Mouse (Mus musculus) bone marrow macrophage, adult 2 months (primary cell): ENCODE measurements around the gene 5330417C22Rik.

ENCODE experiments used
- CTCF ChIP-seq: IDR thresholded peaks from 2 replicates; pipeline ENCODE4 v1.5.1; 2012; ENCODE audit warnings: low read depth, mild to moderate bottlenecking, low read length, moderate library complexity
- POLR2A ChIP-seq: IDR thresholded peaks from 2 replicates; pipeline ENCODE4 v1.6.1; 2012; ENCODE audit warnings: mild to moderate bottlenecking, low read depth, low read length, borderline replicate concordance

DNA sequence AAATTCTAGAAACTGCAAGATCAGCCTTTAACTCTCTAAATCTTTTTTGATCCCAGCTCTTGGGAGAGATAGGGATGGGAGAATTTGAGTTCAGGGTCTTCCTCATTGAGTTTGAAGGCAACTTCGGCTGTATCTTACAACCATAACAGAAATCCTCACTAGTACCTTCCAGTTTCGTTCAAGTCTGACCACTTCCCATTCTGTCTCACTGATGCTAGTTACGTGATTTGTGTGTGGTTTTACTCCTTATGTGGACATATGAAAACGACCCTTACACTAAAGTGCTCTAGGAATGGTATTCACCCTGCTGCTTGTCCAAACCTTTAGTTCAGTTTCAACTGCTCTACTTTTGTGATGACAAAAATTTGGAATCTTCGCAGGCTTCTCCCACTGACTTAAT is 37.7 kb upstream of the 5330417C22Rik start:
- TF ChIP-seq CTCF: no peak
- TF ChIP-seq POLR2A: no peak
